Comparison of ENCODE assay signal across 7 mouse cellular contexts in genomic region chr11:20829993-20830685, GRCm38 (mm10). TPM values are rescaled to one million over a fixed set of nuclear protein-coding genes. Genes with fewer than 3 reads are reported as not detected.
DNase-seq lines count a peak whose midpoint lies in the region; ATAC-seq and TF ChIP-seq lines count a peak whose summit lies in the region.

No protein-coding gene starts in this region.

- peak overlapping the region; percentile 94 for H3K9ac ChIP-seq in midbrain, embryonic 12.5 days (replicated peaks)

- TF ChIP-seq POLR2A in bone marrow macrophage, adult 2 months (IDR thresholded peaks at IDR 0.05; ENCODE audit: borderline replicate concordance, low read depth, low read length) = no peak

- H3K27ac ChIP-seq in layer of hippocampus, adult 2 months = peak overlapping the region; percentile 98
- H3K27ac ChIP-seq in bone marrow macrophage, adult 2 months (ENCODE audit: insufficient read depth, low read depth, low read length) = no peak overlapping the region
- peak overlapping the region; percentile 87 for H3K27ac ChIP-seq in midbrain, embryonic 12.5 days (replicated peaks)

- peak in 1 of 2 experiments; percentile 10 for DNase-seq in layer of hippocampus, adult 2 months (ENCODE audit: low spot score in 2 of 2)
- no peak for DNase-seq in layer of hippocampus, adult 9-11 months
- DNase-seq in frontal cortex, postnatal 36 days (ENCODE audit: low spot score in 2 of 2) = peak; percentile 43 to 57
- DNase-seq in layer of hippocampus, postnatal 36 days = peak; percentile 4 to 12
- DNase-seq in B cell, adult 2 months = no peak

- peaks cover 4% of the 10 kb centered on the region; the same call in 1 of the 2 replicates for H3K4me1 ChIP-seq in bone marrow macrophage, adult 2 months (ENCODE audit: control insufficient read depth, insufficient read depth, low read length)
- peaks cover 26% of the 10 kb centered on the region for H3K4me1 ChIP-seq in midbrain, embryonic 12.5 days

- ATAC-seq in midbrain, embryonic 12.5 days (ENCODE audit: low FRiP score, low read depth) = peak; percentile 72; the same call in 1 of the 2 replicates

- WGBS in midbrain, embryonic 12.5 days = 18% methylated on average over 23 of the region's 23 CpGs

- no peaks in the 10 kb centered on the region for H3K9me3 ChIP-seq in midbrain, embryonic 12.5 days

- H3K36me3 ChIP-seq in midbrain, embryonic 12.5 days = peaks cover 25% of the 10 kb centered on the region

- H3K27me3 ChIP-seq in midbrain, embryonic 12.5 days = peaks cover 21% of the 10 kb centered on the region

- peak overlapping the region; percentile 86 for H3K4me3 ChIP-seq in layer of hippocampus, adult 2 months
- H3K4me3 ChIP-seq in bone marrow macrophage, adult 2 months (ENCODE audit: insufficient read depth, low read length) = peak overlapping the region; percentile 92
- H3K4me3 ChIP-seq in midbrain, embryonic 12.5 days = peak overlapping the region; percentile 95

- no peak for TF ChIP-seq CTCF in layer of hippocampus, adult 2 months (conservative IDR thresholded peaks at IDR 0.05)
- TF ChIP-seq CTCF in bone marrow macrophage, adult 2 months (IDR thresholded peaks at IDR 0.05; ENCODE audit: low read depth, low read length) = no peak

- peak overlapping the region; percentile 92 for H3K4me2 ChIP-seq in midbrain, embryonic 12.5 days (replicated peaks)

RNA-seq across cellular contexts. Expression of gene Lgalsl, which starts 0.7 kb away (rescaled TPM):
- total RNA-seq in layer of hippocampus, adult 2 months (2021) = 10 to 100 TPM; 75.8 to 76.3 TPM
- 0.38 and 0.87 TPM in 2 replicates for polyA plus RNA-seq in bone marrow macrophage, adult 2 months (2012; ENCODE audit: insufficient read depth, insufficient read length, missing spikeins)
- 10 to 100 TPM; 80.7 to 82.0 TPM for total RNA-seq in layer of hippocampus, postnatal 36 days (2021)
- polyA plus RNA-seq in midbrain, embryonic 12.5 days (2016; fragmentation: Nextera tagmentation; extraction: Ambion mirVana) = 39.1 and 43.1 TPM in 2 replicates

Comparison
In these comparisons a context has a peak if more than half of its experiments do, and no peak if none do; other contexts are left out.
1. DNase-seq: peak in frontal cortex, postnatal 36 days (2 of 2) and layer of hippocampus, postnatal 36 days (2 of 2); none in layer of hippocampus, adult 9-11 months (single experiment) and B cell, adult 2 months (0 of 2).
2. Peak in every context shown above with its lines, with median percentiles within 50 percentile points of each other: H3K4me3 ChIP-seq.